Mouse (Mus musculus) CH12.LX (cell line): Measurements from ENCODE around the gene Cox6a1. TPM values are rescaled to one million over a fixed set of nuclear protein-coding genes. Genes with fewer than 3 reads are reported as not detected.
A peak's percentile ranks its signal among the peaks of the same experiment; 100 is the strongest.

ENCODE experiments used
- DNase-seq: peaks from one replicate; pipeline ENCODE4 v3.0.0-alpha.2; 2013; ENCODE audit errors: extremely low read depth
- H3K27ac ChIP-seq: 2 replicates; pipeline ENCODE4 v1.5.1; 2012; ENCODE audit warnings: low read depth, mild to moderate bottlenecking, control low read depth, moderate library complexity; ENCODE audit not compliant: insufficient read depth
- H3K27me3 ChIP-seq: replicated peaks from 2 replicates; pipeline ENCODE3; 2012; ENCODE audit warnings: inconsistent platforms
- H3K36me3 ChIP-seq, 2 experiments: replicated peaks in 1 of 2; 2 replicates each; pipeline versions ENCODE3 to v1.6.1; 2012; ENCODE audit warnings: inconsistent platforms in 1 of 2, low read length in 1 of 2, mild to moderate bottlenecking in 1 of 2, mixed read lengths in 1 of 2, moderate library complexity in 1 of 2; ENCODE audit not compliant: control insufficient read depth in 1 of 2, insufficient read depth in 1 of 2
- H3K4me1 ChIP-seq, 2 experiments: 2 replicates each; pipeline ENCODE4 v1.6.1; 2012; ENCODE audit warnings: inconsistent platforms in 1 of 2, moderate library complexity in 1 of 2; ENCODE audit not compliant: insufficient read depth in 2 of 2, control insufficient read depth in 1 of 2
- H3K4me2 ChIP-seq: 2 replicates; pipeline ENCODE4 v1.6.1; 2012; ENCODE audit warnings: low read depth, mild to moderate bottlenecking, control low read depth; ENCODE audit not compliant: poor library complexity, insufficient read depth, severe bottlenecking
- H3K4me3 ChIP-seq, 3 experiments: fragments of 150-350 bp in 1 of 3; sonication (generic) in 1 of 3; replicated peaks in 1 of 3; 2 replicates each; pipeline versions ENCODE3 to v1.5.1; 2011 to 2012; ENCODE audit warnings: low read depth in 2 of 3, low read length in 2 of 3, mild to moderate bottlenecking in 2 of 3, moderate library complexity in 2 of 3, control low read depth in 1 of 3, improper control_type of control experiment in 1 of 3, inconsistent platforms in 1 of 3, mixed read lengths in 1 of 3; ENCODE audit not compliant: poor library complexity in 1 of 3
- H3K79me2 ChIP-seq: replicated peaks from 2 replicates; pipeline ENCODE4 v1.6.1; 2012; ENCODE audit warnings: mild to moderate bottlenecking, moderate library complexity; ENCODE audit not compliant: control insufficient read depth, poor library complexity, insufficient read depth, severe bottlenecking; ENCODE audit errors: extremely low read depth
- H3K9ac ChIP-seq: 2 replicates; pipeline ENCODE4 v1.6.1; 2012; ENCODE audit warnings: low read depth, mild to moderate bottlenecking, control low read depth, moderate library complexity; ENCODE audit not compliant: insufficient read depth
- H3K9me3 ChIP-seq: replicated peaks from 2 replicates; pipeline ENCODE3; 2012; ENCODE audit warnings: low read length, inconsistent platforms, mixed read lengths
- BHLHE40 ChIP-seq: IDR thresholded peaks from 2 replicates; pipeline ENCODE4 v1.6.1; 2011; ENCODE audit warnings: mild to moderate bottlenecking, low read depth, low read length, improper control_type of control experiment
- CHD2 ChIP-seq: IDR thresholded peaks from 2 replicates; pipeline ENCODE4 v1.6.1; 2011; ENCODE audit warnings: low read length, improper control_type of control experiment
- E2F4 ChIP-seq: IDR thresholded peaks from 2 replicates; pipeline ENCODE4 v1.6.1; 2011; ENCODE audit warnings: low read depth, low read length, improper control_type of control experiment; ENCODE audit not compliant: insufficient replicate concordance
- ELF1 ChIP-seq: IDR thresholded peaks from 2 replicates; pipeline ENCODE4 v1.6.1; 2014; ENCODE audit warnings: low read depth, mild to moderate bottlenecking, inconsistent platforms, low read length, improper control_type of control experiment
- ETS1 ChIP-seq: conservative IDR thresholded peaks from 2 replicates; pipeline ENCODE4 v1.6.1; 2012; ENCODE audit warnings: low read depth, mild to moderate bottlenecking, inconsistent platforms, low read length, improper control_type of control experiment, moderate library complexity
- GABPA ChIP-seq: IDR thresholded peaks from 2 replicates; pipeline ENCODE4 v1.6.1; 2012; ENCODE audit warnings: low read depth, low read length, improper control_type of control experiment, inconsistent platforms; ENCODE audit not compliant: insufficient replicate concordance
- IRF4 ChIP-seq: IDR thresholded peaks from 2 replicates; pipeline ENCODE4 v1.6.1; 2014; ENCODE audit warnings: low read depth, mild to moderate bottlenecking, inconsistent platforms, low read length, improper control_type of control experiment
- MAFK ChIP-seq: IDR thresholded peaks from 2 replicates; pipeline ENCODE4 v1.6.1; 2011; ENCODE audit warnings: low read length, improper control_type of control experiment; ENCODE audit not compliant: insufficient replicate concordance
- MEF2A ChIP-seq: IDR thresholded peaks from 2 replicates; pipeline ENCODE4 v1.6.1; 2014; ENCODE audit warnings: low read depth, mild to moderate bottlenecking, inconsistent platforms, low read length, improper control_type of control experiment, borderline replicate concordance
- MYC ChIP-seq: IDR thresholded peaks from 2 replicates; pipeline ENCODE4 v1.6.1; 2011; ENCODE audit warnings: low read depth, mild to moderate bottlenecking, improper control_type of control experiment, low read length
- NELFE ChIP-seq: IDR thresholded peaks from 2 replicates; pipeline ENCODE4 v1.6.1; 2011; ENCODE audit warnings: low read depth, low read length, improper control_type of control experiment
- SIN3A ChIP-seq: IDR thresholded peaks from 2 replicates; pipeline ENCODE4 v1.6.1; 2012; ENCODE audit warnings: low read length, improper control_type of control experiment, inconsistent platforms
- USF2 ChIP-seq: conservative IDR thresholded peaks from 2 replicates; pipeline ENCODE4 v1.6.1; 2011; ENCODE audit warnings: low read depth, low read length, improper control_type of control experiment
- ZKSCAN1 ChIP-seq: IDR thresholded peaks from 2 replicates; pipeline ENCODE4 v1.6.1; 2012; ENCODE audit warnings: low read depth, inconsistent platforms, low read length, improper control_type of control experiment, borderline replicate concordance
- ZMIZ1 ChIP-seq: IDR thresholded peaks from 2 replicates; pipeline ENCODE4 v1.6.1; 2012; ENCODE audit warnings: low read depth, mild to moderate bottlenecking, inconsistent platforms, low read length, improper control_type of control experiment
- dilution Hi-C: fragments of 300-500 bp; cut with MboI; formaldehyde crosslinking; loops from 2 replicates; pipeline ENCODE4 v1.14.3; 2020; ENCODE audit warnings: low sequenced_read_pairs; ENCODE audit not compliant: extremely low pct_unique_long_range_greater_than_20kb, extremely low pct_ligation_motif_present
- in situ Hi-C: fragments of 300-500 bp; cut with MboI; formaldehyde crosslinking; loops from 3 replicates; pipeline ENCODE4 v1.14.3; 2019; ENCODE audit warnings: low sequenced_read_pairs, low pct_ligation_motif_present, low pct_unique_long_range_greater_than_20kb, mixed read lengths
- polyA plus RNA-seq: library from polyadenylated mRNA; unstranded; fragments of >175 nt; gene quantifications from 2 replicates; pipeline ENCODE4 v1.2.1, GENCODE M21; 2012; ENCODE audit warnings: low read depth; ENCODE audit not compliant: insufficient read length
- total RNA-seq, 2 experiments: library from RNA; depleted of rRNA; stranded (reverse); fragments of 300-350 nt in 1 of 2; fragments of >200 nt in 1 of 2; gene quantifications; 2 replicates each; pipeline ENCODE4 v1.2.3; 2012 to 2014

Gene Cox6a1
- total and polyA plus RNA-seq, 3 experiments = 257 to 673 (median 612) TPM

DNA sequence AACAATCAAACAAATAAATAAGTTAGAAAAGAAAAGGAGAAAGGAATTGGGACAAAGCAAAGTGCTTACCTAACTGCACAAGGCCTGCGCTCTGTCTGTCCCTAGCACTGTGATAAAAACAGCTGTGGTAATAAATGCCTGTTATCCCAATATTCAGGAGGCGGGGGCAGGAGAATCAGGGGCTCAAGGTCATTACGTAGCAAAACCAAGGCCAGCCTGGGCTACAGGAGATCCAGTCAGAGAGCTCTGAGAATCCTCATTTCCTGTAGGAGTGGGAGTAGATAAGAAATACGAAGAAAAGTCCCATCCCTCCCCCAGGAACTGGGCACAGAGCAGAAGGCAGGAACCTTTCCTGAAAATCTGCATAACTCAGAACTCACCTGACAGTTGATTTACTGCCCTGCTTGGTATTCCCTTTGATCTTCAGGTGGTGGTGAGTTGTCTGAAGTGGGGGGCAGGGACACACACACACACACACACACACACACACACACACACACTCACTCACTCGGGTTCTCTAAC is 11.1 kb upstream of the Cox6a1 start:
- peak overlapping the region in 2 of 3 experiments; percentile 68 to 76 for H3K4me3 ChIP-seq
- H3K4me1 ChIP-seq = peaks cover 8 to 12% of the 10 kb centered on the region in 2 experiments
- no peaks in the 10 kb centered on the region for H3K27me3 ChIP-seq
- no peak for DNase-seq
- dilution Hi-C loops = no loop called here
- TF ChIP-seq BHLHE40 (no peak), GABPA (no peak), MAFK (no peak), IRF4 (no peak), ZKSCAN1 (no peak), USF2 (no peak), E2F4 (no peak), ZMIZ1 (no peak), MYC (no peak), MEF2A (no peak), ELF1 (no peak), NELFE (no peak)
- H3K27ac ChIP-seq = no peak overlapping the region
- peak overlapping the region; percentile 88 for H3K9ac ChIP-seq
- no peaks in the 10 kb centered on the region for H3K9me3 ChIP-seq
- H3K4me2 ChIP-seq = peak overlapping the region; percentile 97
- peaks cover 4 to 24% of the 10 kb centered on the region in 2 experiments for H3K36me3 ChIP-seq
- in situ Hi-C loops = no loop called here
- H3K79me2 ChIP-seq = peaks cover 10% of the 10 kb centered on the region

DNA sequence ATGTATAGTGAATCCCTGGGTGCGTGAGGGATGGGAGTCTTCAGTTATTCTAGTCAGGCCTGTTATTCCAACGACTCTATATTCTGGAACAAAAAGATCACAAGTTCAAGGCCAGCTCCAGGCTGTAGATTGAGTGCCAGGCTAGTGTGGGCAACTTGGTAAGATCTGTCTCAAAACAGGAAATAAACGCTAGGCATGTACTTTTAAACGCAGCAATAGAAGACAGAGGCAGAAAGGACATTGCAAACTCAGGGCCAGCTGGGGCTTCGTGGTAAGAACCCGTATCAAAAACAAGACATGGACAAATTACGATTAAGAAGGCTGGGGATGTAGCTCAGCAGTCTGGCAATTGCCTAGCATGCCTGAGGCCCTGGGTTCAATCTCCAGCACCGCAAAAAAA is 10.7 kb upstream of the Cox6a1 start:
- no peaks in the 10 kb centered on the region for H3K9me3 ChIP-seq
- peak overlapping the region; percentile 88 for H3K9ac ChIP-seq
- H3K27ac ChIP-seq = no peak overlapping the region
- in situ Hi-C loops (no loop called here), dilution Hi-C loops (no loop called here)
- TF ChIP-seq CHD2 (peak; percentile 24; the same call in 1 of the 2 replicates), SIN3A (peak; percentile 56; the same call in 1 of the 2 replicates), ETS1 (no peak)
- peak overlapping the region; percentile 68 to 76 (median 74) for H3K4me3 ChIP-seq
- no peak for DNase-seq
- peak overlapping the region; percentile 97 for H3K4me2 ChIP-seq
- peaks cover 10% of the 10 kb centered on the region for H3K79me2 ChIP-seq
- H3K4me1 ChIP-seq = peaks cover 8 to 12% of the 10 kb centered on the region in 2 experiments
- no peaks in the 10 kb centered on the region for H3K27me3 ChIP-seq
- peaks cover 2 to 21% of the 10 kb centered on the region in 2 experiments for H3K36me3 ChIP-seq
